Mouse (Mus musculus): ENCODE measurements around the gene Arpc5. TPM values are rescaled to one million over a fixed set of nuclear protein-coding genes. Genes with fewer than 3 reads are reported as not detected.
A peak's percentile ranks its signal among the peaks of the same experiment; 100 is the strongest.

Gene Arpc5
- 343 and 364 TPM in 2 replicates for polyA plus RNA-seq (2015; fragmentation: Nextera tagmentation; extraction: Ambion mirVana)

DNA sequence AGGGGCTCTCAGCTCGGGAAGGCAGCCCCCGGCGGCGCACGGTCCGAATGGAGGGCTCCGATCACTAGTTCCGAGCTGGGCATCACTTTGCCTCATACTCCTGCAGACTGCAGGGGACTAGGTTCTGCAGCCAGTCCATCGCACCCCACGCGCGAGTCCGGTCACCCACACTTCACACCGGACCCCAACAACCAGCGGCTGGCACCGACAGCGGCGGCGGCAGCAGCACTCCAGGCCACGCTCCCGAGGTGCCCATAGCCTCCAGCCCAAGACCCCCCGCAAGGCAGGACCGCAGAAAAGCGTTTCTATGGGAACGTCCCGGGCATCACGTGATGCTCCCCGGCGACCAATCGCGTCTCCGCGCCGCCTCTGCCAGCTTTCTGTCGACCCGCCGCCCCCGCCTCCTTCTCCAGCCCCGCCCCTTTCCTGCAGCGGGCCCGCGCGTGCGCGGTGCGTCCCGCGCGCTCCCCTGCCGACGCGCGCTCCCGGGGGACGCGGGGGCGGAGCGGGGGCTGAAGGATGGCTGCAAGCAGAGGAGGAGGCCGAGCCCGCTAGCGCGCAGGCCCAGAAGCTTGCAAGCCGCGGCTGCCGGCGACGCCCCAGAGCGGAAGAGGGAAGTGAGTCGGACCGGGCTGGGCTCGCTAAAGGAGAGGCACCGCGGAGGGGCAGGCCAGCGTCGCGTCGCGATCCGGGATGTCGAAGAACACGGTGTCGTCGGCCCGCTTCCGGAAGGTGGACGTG is at the start of gene Arpc5, which contains the start of gene Rgl1:
TSS of gene Arpc5 (plus strand) at position 511 of the 741 bp plus-strand sequence.
TSS of gene Rgl1 (minus strand) at position 320 of the 741 bp plus-strand sequence.
- Histone ChIP-seq H3K9me3 (no peaks in the 10 kb centered on the region), H3K4me1 (replicated peaks) (peaks cover 19% of the 10 kb centered on the region), H3K27ac (peak within 1 kb of the TSS; percentile 94), H3K9ac (peak within 1 kb of the TSS; percentile 98), H3K27me3 (peaks cover 8% of the 10 kb centered on the region; the same call in 1 of the 2 replicates), H3K36me3 (peaks cover 15% of the 10 kb centered on the region), H3K4me3 (peak within 1 kb of the TSS; percentile 99), H3K4me2 (peak within 1 kb of the TSS; percentile 77)
- peak; percentile 97 for ATAC-seq (ENCODE audit: low FRiP score)
- WGBS: under 1% methylated on average over 85 of the region's 86 CpGs

DNA sequence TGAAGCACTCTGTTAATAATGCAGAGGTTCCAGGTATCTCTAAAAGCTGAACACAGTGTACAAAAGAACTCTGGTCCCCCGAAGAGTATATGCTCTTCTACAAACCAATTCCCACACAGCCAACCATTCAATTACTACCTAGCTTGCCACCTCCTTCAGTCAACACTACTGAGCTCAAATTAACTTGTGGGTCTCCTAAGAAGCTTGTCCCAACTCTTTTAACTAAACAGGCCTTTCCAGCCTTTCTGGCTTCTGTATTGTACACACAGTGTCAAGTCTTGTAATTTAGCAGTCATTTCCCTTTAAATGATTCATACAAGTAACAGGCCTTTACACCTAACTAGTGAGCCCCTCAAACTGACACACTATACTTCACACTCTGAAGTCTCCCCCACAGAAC is 49.0 kb upstream of the Arpc5 start:
- Histone ChIP-seq H3K36me3 (no peaks in the 10 kb centered on the region), H3K9ac (no peak overlapping the region), H3K27ac (no peak overlapping the region), H3K4me1 (replicated peaks) (0 out of 2 replicates have a peak, but pooled peaks cover 2% of the 10 kb centered on the region), H3K4me3 (no peak overlapping the region), H3K4me2 (no peak overlapping the region), H3K27me3 (no peaks in the 10 kb centered on the region), H3K9me3 (no peaks in the 10 kb centered on the region)
- no peak for ATAC-seq (ENCODE audit: low FRiP score)
- WGBS: 88% methylated on average over 1 of the region's 1 CpGs

DNA sequence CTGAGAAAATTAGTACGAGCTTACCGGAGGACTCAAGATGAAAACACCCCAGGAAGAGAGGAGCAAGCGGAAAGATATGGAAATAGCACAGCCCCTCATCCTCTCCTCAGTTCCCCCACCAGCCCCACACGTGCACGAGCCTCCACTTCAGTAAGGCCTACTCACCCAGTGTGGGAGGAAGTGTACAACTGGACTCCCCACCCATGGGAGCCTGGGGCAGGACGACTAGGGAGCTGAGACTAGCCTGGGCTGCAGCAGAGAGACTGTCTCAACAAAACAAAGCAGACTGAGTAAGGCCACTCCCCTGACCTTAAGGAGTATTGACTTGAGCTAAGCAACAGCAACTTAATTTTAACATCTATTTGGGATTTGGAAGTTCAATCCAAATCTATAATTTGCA is 48.1 kb upstream of the Arpc5 start:
- Histone ChIP-seq H3K4me2 (no peak overlapping the region), H3K36me3 (no peaks in the 10 kb centered on the region), H3K27ac (no peak overlapping the region), H3K27me3 (no peaks in the 10 kb centered on the region), H3K4me1 (replicated peaks) (0 out of 2 replicates have a peak, but pooled peaks cover 2% of the 10 kb centered on the region), H3K4me3 (no peak overlapping the region), H3K9ac (no peak overlapping the region), H3K9me3 (no peaks in the 10 kb centered on the region)
- 68% methylated on average over 6 of the region's 6 CpGs for WGBS
- no peak for ATAC-seq (ENCODE audit: low FRiP score)

DNA sequence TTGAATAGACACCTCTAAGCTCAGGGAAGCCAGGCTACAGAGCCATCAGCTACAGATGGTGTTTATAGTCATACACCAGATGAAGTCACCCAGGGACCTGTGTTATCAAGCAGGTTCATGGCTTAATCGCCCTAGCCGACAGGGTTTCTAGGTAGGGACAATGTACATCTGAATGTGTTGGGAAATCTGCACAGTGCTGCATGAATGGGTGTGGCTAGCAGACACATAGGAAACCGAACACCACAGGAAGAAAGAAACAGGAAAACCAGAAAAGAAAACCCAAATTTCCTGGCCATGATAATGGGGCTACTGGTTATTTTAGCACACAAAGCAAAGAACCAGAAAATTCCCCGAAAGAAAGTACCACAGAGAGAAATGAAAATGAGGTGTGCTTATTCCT is 45.4 kb upstream of the Arpc5 start:
- Histone ChIP-seq H3K9ac (no peak overlapping the region), H3K27me3 (no peaks in the 10 kb centered on the region), H3K4me2 (no peak overlapping the region), H3K4me3 (no peak overlapping the region), H3K36me3 (no peaks in the 10 kb centered on the region), H3K4me1 (replicated peaks) (no peaks in the 10 kb centered on the region), H3K9me3 (no peaks in the 10 kb centered on the region), H3K27ac (no peak overlapping the region)
- ATAC-seq (ENCODE audit: low FRiP score): no peak
- whole genome bisulfite sequencing: 87% methylated on average over 4 of the region's 4 CpGs

DNA sequence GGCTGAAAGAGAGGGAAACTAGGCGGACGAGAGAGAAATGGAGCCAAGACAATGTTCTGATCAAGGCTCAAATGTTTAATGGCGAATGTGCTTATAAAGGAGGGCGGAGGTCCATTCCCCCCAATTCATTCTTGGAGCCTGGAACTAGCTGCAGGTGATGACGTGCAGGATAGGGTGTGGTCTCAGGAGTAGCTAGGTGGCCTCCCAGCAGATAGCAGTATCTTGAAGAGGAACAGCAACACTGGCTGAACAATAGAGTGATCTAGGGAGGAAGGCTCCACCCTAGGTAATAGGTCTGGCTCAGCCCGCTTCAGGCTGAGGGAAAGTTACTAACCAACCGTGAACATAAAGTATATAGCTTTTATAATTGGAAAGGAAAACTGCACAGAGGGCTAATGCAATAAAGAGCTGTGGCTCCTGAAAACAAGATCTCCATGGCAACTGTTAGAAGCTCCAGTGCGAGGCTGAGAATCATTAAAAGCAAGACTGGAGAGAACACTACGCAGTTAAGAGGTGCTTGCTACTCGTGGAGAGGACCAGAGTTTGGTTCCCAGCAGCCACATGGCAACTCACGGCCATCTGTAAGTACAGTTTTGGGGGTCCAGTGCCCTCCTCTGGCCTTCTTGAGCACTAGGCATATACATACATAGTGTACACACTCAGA is 44.7 kb upstream of the Arpc5 start:
- 83% methylated on average over 11 of the region's 11 CpGs for WGBS

DNA sequence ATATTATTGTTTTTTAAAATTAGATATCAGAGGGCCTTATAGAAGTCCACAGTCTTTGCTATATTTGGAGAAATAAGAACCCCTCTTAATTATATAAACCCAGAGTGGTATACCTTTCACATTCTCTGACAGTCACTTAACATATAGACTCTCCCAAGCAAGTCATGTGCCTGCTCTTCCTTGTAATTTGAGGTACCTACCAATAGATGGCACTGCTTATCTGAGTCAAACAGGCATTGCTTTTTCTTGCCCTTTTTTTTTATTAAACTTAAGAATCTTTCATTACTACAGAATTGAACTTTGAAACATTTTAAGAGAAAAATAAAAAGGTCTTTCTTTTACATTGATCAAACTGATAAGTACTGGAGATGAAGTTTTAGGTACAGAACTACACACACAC is 42.1 kb upstream of the Arpc5 start:
- Histone ChIP-seq H3K9ac (no peak overlapping the region), H3K36me3 (no peaks in the 10 kb centered on the region), H3K4me1 (replicated peaks) (no peaks in the 10 kb centered on the region), H3K4me3 (no peak overlapping the region), H3K9me3 (no peaks in the 10 kb centered on the region), H3K4me2 (no peak overlapping the region), H3K27me3 (no peaks in the 10 kb centered on the region), H3K27ac (no peak overlapping the region)
- ATAC-seq (ENCODE audit: low FRiP score): no peak

More for the DNA sequence above, 44.7 kb upstream of the Arpc5 start:
- Histone ChIP-seq H3K27ac (no peak overlapping the region), H3K4me3 (no peak overlapping the region), H3K9me3 (no peaks in the 10 kb centered on the region), H3K9ac (no peak overlapping the region), H3K36me3 (no peaks in the 10 kb centered on the region), H3K4me1 (replicated peaks) (no peaks in the 10 kb centered on the region), H3K4me2 (no peak overlapping the region), H3K27me3 (no peaks in the 10 kb centered on the region)
- no peak for ATAC-seq (ENCODE audit: low FRiP score)

DNA sequence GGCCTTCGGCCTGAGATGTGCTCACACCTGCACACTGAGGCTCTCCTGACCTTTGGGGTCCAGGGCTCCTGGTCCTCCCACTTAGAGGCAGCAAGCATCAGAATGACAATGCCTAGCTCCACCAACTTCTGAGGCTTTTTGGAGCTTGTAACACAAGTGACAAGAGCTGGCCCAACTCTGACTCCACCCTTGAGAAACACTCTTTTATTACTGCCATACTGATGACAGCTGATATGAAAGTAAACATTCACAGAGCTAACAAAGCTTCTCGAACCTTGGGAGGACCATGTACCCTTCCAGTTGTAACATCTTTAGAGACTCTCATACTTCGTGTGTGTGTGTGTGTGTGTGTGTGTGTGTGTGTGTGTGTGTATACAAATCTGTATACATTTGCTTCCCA is 40.2 kb upstream of the Arpc5 start:
- 81% methylated on average over 3 of the region's 3 CpGs for WGBS
- Histone ChIP-seq H3K9me3 (no peaks in the 10 kb centered on the region), H3K27me3 (no peaks in the 10 kb centered on the region), H3K4me2 (no peak overlapping the region), H3K9ac (no peak overlapping the region), H3K27ac (no peak overlapping the region), H3K36me3 (no peaks in the 10 kb centered on the region), H3K4me1 (replicated peaks) (no peaks in the 10 kb centered on the region), H3K4me3 (no peak overlapping the region)
- ATAC-seq (ENCODE audit: low FRiP score): no peak

DNA sequence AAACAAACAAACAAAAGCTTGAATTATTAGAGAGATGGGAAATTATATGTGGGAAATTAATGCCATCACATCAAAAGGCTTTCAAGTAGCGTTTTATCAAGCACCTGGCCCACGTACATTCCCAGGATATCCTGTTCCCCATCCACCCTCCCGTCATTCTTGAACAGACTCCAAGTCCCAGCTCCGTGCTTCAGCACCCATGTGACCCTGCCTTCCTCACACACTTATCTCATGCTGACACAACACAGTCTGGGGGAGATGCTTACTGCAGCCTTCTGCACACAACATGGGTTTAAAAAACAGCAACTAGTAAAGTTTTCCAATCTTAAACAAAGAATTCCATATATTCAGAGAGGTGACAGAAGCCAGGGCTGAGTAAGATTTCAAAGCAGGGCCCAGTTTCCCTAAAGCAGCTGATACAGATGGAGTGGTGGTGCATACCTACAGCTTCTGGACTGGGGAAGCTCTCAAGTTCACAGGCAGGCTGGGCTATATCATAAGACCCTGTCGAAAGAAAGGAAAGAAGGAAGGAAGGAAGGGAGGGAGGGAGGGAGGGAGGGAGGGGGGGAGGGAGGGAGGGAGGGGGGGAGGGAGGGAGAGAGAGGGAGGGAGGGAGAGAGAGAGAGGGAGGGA is 38.6 kb upstream of the Arpc5 start:
- no peak overlapping the region for H3K27ac ChIP-seq
- 0 out of 2 replicates have a peak, but pooled peaks cover 4% of the 10 kb centered on the region for H3K27me3 ChIP-seq
- H3K9ac ChIP-seq: no peak overlapping the region
- H3K4me2 ChIP-seq: no peak overlapping the region
- no peaks in the 10 kb centered on the region for H3K4me1 ChIP-seq (replicated peaks)
- H3K9me3 ChIP-seq: no peaks in the 10 kb centered on the region
- ATAC-seq (ENCODE audit: low FRiP score): no peak
- 71% methylated on average over 4 of the region's 5 CpGs for WGBS
- no peaks in the 10 kb centered on the region for H3K36me3 ChIP-seq
- H3K4me3 ChIP-seq: no peak overlapping the region

DNA sequence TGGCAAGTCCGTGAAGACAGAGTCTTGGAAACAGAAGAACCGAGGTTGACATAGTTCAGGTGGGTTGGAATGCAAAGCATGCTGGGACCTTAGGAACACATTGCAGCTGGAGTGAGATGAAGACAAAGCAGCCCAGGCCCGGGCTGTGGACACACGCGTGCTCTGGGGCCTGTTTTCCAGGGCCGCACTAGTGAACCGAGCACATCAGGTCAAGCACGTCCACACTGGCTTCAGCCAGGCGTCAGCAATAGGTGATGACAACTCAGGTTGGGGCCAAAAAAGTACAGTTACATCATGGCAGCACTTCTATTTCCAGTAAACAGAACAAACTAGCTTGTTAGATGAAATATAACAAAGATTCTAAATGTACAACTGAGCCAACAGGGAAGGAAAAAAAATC is 27.5 kb upstream of the Arpc5 start:
- ATAC-seq (ENCODE audit: low FRiP score): no peak
- no peak overlapping the region for H3K4me3 ChIP-seq
- no peak overlapping the region for H3K4me2 ChIP-seq
- H3K27ac ChIP-seq: no peak overlapping the region
- WGBS: 94% methylated on average over 9 of the region's 9 CpGs
- no peaks in the 10 kb centered on the region for H3K4me1 ChIP-seq (replicated peaks)
- H3K27me3 ChIP-seq: no peaks in the 10 kb centered on the region
- no peak overlapping the region for H3K9ac ChIP-seq
- no peaks in the 10 kb centered on the region for H3K36me3 ChIP-seq
- no peaks in the 10 kb centered on the region for H3K9me3 ChIP-seq

DNA sequence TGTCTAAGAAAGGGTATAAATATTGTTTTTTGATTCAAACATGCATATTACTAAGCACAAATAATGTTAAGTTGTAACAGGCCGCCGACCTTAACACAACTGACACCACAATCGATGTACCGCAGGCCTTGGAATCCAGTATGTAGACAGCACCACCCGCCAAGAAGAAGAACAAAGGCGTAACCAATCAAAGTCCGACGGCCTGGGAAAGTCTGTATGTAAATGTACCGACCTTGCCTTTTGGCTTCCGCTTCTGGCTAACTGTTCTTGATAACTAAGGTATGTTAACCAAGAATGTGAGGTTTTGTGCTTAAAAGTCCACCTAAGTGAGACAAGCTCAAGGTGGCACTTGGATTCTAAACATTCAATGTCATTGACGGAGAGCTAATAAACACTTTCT is 27.0 kb upstream of the Arpc5 start:
- H3K4me3 ChIP-seq: no peak overlapping the region
- H3K9me3 ChIP-seq: no peaks in the 10 kb centered on the region
- no peak overlapping the region for H3K9ac ChIP-seq
- no peaks in the 10 kb centered on the region for H3K4me1 ChIP-seq (replicated peaks)
- 70% methylated on average over 11 of the region's 11 CpGs for WGBS
- ATAC-seq (ENCODE audit: low FRiP score): no peak
- no peak overlapping the region for H3K27ac ChIP-seq
- H3K36me3 ChIP-seq: no peaks in the 10 kb centered on the region
- no peaks in the 10 kb centered on the region for H3K27me3 ChIP-seq
- no peak overlapping the region for H3K4me2 ChIP-seq

DNA sequence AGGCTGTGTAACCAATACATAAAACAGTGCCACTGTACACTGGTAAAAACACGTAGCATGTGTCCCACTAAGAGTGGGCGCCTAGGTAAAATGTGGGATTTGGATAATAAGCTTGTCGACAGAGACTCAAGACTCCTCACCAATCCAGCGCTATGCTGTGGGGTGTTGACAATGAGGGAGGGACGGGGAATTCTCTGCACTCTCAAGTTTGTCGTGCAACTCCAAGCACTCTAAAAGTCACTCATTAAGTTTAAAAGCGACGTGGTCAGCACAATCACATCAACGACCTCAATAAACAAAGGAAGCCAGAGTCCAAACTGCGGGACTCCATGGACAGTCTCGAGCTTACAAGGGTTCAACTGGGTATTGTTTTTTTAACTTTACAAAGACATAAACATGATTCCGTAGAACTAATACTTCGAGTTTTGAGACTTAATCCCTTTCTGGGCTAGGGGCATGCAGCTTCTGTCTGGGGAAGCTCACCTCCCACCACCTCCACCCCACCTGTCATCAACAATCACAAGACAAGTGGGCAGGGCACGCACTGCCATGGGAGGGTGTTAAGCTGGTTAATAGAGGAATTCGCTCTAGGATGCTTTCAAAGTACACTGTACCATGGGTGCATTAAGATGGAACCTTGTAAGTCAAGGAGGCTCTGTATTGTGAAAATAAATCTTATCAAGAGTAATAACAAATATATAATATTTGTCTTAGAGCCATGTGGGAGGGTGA is 23.1 kb upstream of the Arpc5 start:
- Histone ChIP-seq H3K36me3 (no peaks in the 10 kb centered on the region), H3K27me3 (no peaks in the 10 kb centered on the region), H3K27ac (no peak overlapping the region), H3K4me3 (no peak overlapping the region), H3K4me2 (no peak overlapping the region), H3K9ac (no peak overlapping the region), H3K9me3 (no peaks in the 10 kb centered on the region), H3K4me1 (replicated peaks) (no peaks in the 10 kb centered on the region)
- ATAC-seq (ENCODE audit: low FRiP score): no peak
- 69% methylated on average over 15 of the region's 15 CpGs for WGBS

DNA sequence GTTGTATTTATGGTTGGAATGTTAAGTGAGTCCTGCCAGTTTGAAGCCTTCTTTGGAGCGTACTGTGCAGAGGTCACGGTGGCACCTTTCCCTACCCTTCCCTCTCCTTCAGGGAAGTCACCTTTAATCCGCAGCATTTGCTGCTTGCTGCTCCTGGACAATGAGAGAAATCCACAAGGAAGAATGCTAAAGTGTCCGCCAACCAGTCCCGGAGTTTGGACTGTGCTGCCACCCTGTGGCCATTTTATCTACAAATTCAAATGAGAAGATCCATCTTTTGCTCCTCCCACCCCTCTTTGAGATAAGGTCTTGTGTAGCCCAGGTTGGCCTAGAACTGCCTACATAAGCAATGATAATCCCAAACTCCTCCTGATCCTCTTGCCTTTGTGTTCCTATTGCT is 19.9 kb upstream of the Arpc5 start:
- H3K9me3 ChIP-seq: no peaks in the 10 kb centered on the region
- H3K27me3 ChIP-seq: no peaks in the 10 kb centered on the region
- no peak overlapping the region for H3K9ac ChIP-seq
- H3K27ac ChIP-seq: 0 out of 2 replicates have a peak overlapping the region, but pooled peaks have one; percentile 35
- peaks cover 9% of the 10 kb centered on the region for H3K4me1 ChIP-seq (replicated peaks)
- ATAC-seq (ENCODE audit: low FRiP score): peak; percentile 81; the same call in 1 of the 2 replicates
- H3K4me3 ChIP-seq: no peak overlapping the region
- H3K4me2 ChIP-seq: no peak overlapping the region
- whole genome bisulfite sequencing: 5% methylated on average over 5 of the region's 5 CpGs
- no peaks in the 10 kb centered on the region for H3K36me3 ChIP-seq
